Mouse (Mus musculus): Measurements from ENCODE around the gene Deaf1.
"Not testable (repeated sequence)": the region's sequence is repeated elsewhere in the genome, so short reads cannot be mapped to it uniquely, and the experiment has no call there.

Gene Deaf1

GRCm38 (mm10) chr7:141264041-141264700 is 63.3 kb downstream of the Deaf1 start:
- DNase-seq (ENCODE audit: low read depth): no peak

- DNase-seq (ENCODE audit: low read depth): no peak
Measured at GRCm38 (mm10) chr7:141263640-141264039, 63.9 kb downstream of the Deaf1 start.

- DNase-seq (ENCODE audit: low read depth): no peak
Measured at GRCm38 (mm10) chr7:141261480-141261879, 66.0 kb downstream of the Deaf1 start.

GRCm38 (mm10) chr7:141256159-141256558 is 71.3 kb downstream of the Deaf1 start:
- DNase-seq (ENCODE audit: low read depth): no peak

- DNase-seq (ENCODE audit: low read depth): not testable (repeated sequence)
Measured at GRCm38 (mm10) chr7:141250486-141250885, 77.0 kb downstream of the Deaf1 start.

Data from induced T-regulatory cell, adult 2 months (primary cell).